Mouse (Mus musculus): ENCODE measurements around the gene Oaz3.
A peak's percentile ranks its signal among the peaks of the same experiment; 100 is the strongest.

DNA sequence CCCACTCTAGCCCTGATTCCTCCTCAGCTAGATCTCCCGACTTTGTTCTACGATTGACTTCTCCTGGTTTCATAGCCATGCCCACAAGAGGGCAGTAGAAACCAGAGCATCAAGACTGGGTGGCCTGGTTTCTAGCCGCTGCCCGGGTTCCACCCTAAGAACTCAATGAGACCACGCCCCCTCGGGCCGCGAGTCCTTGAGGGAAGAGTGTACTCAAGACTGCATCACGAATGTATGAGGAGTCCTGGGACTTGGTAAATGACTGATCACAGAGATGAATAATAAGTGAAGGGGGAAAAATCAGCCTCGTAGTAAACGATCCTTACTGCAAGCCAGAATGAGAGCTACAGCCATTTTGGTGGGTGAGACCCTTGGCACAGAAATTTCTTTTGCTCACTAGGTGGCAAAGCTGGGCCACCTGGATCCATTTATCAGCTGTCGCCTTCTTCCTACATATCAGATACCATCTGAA is 12.8 kb upstream of the Oaz3 start:
- peak; percentile 84; the same call in 1 of the 2 replicates for TF ChIP-seq CTCF (IDR thresholded peaks at IDR 0.05; ENCODE audit: extremely low read depth, insufficient read length, insufficient replicate concordance, low read depth, low read length)
- no peak for TF ChIP-seq POLR2A (IDR thresholded peaks at IDR 0.05; ENCODE audit: low read depth, low read length)
